Mouse (Mus musculus) hindbrain, embryonic 10.5 days (tissue): ENCODE measurements at regions not wholly inside any gene's neighbourhood (a gene's known extent, or its start where the extent isn't known, plus 50 kb on each side); places are given as distances from the start of the nearest gene placed in this dataset.

ENCODE experiments used
- DNase-seq: peaks from one replicate; pipeline ENCODE4 v3.0.0-alpha.2; 2017; ENCODE audit warnings: low spot score
- H3K27ac ChIP-seq: fragments of 300-500 bp; sonication (generic); 2 replicates; pipeline ENCODE4 v1.5.1; 2016; ENCODE audit warnings: mild to moderate bottlenecking, moderate library complexity
- H3K27me3 ChIP-seq: fragments of 300-500 bp; sonication (generic); 2 replicates; pipeline ENCODE4 v1.6.1; 2016; ENCODE audit warnings: mild to moderate bottlenecking; ENCODE audit not compliant: poor library complexity, insufficient read depth, severe bottlenecking
- H3K36me3 ChIP-seq: fragments of 300-500 bp; sonication (generic); 2 replicates; pipeline ENCODE4 v1.6.1; 2016; ENCODE audit warnings: mild to moderate bottlenecking, moderate library complexity
- H3K4me1 ChIP-seq: fragments of 300-500 bp; sonication (generic); replicated peaks from 2 replicates; pipeline ENCODE4 v1.6.1; 2016; ENCODE audit warnings: mild to moderate bottlenecking
- H3K4me3 ChIP-seq: fragments of 300-500 bp; sonication (generic); 2 replicates; pipeline ENCODE4 v1.5.1; 2016; ENCODE audit warnings: mild to moderate bottlenecking, moderate library complexity
- H3K9me3 ChIP-seq: fragments of 300-500 bp; sonication (generic); 2 replicates; pipeline ENCODE4 v1.6.1; 2016; ENCODE audit warnings: mild to moderate bottlenecking, moderate library complexity
- whole genome bisulfite sequencing: fragments of 180-500 bp; shearing (Covaris S2); methylation state at CpG from one replicate; pipeline ENCODE4 v1.1.7; 2016; 5-methylcytosine and 5-hydroxymethylcytosine counted together

DNA sequence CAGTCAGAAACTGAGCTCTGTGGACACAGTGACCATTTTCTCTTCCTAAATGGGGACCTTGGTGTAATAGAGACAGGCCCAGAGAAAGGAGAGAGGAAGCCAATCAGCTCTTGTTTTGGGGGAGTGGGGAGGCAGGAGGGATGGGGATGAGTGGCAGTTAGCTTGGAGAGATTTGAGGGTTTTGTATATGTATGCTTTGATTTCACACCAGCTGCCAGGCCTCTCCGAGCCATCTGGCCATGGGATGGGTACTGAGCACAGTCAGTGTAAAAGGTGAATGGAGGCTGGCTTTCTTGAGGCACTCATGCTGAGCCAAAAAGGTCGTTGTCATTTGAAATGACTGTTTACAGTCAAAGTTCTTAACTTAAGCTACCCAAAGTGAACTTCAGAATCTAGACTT lies 295.2 kb upstream of the Gadl1 start:
- Histone ChIP-seq H3K4me3 (no peak overlapping the region), H3K4me1 (peaks cover 11% of the 10 kb centered on the region), H3K27me3 (no peaks in the 10 kb centered on the region), H3K9me3 (no peaks in the 10 kb centered on the region), H3K36me3 (no peaks in the 10 kb centered on the region), H3K27ac (peak overlapping the region; percentile 18; the same call in 1 of the 2 replicates)
- 81% methylated on average over 2 of the region's 2 CpGs for WGBS
- DNase-seq = no peak

DNA sequence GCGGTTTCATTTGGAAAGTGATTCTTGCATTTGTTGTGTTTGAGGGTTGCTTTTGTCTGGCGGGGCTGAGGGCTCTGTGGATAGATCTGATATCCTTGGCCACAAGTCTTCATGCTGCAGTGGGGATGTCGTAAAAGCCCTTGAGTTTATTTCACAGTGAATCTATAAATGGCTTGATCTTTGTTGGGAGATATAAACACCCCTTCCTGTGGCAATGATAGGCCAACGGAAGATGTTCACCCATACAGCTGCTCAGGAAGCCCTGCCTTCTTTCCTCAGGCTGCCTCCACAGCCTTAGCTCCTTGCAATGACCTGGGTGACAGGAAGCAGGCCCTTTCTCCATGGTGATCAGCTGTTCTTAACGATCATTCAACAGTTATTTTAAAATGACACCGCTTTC lies 291.3 kb upstream of the Gadl1 start:
- H3K4me1 ChIP-seq = peaks cover 11% of the 10 kb centered on the region
- DNase-seq = no peak
- H3K9me3 ChIP-seq = no peaks in the 10 kb centered on the region
- 86% methylated on average over 6 of the region's 6 CpGs for WGBS
- H3K27ac ChIP-seq = peak overlapping the region; percentile 45; the same call in 1 of the 2 replicates
- no peaks in the 10 kb centered on the region for H3K27me3 ChIP-seq
- no peak overlapping the region for H3K4me3 ChIP-seq
- H3K36me3 ChIP-seq = no peaks in the 10 kb centered on the region

DNA sequence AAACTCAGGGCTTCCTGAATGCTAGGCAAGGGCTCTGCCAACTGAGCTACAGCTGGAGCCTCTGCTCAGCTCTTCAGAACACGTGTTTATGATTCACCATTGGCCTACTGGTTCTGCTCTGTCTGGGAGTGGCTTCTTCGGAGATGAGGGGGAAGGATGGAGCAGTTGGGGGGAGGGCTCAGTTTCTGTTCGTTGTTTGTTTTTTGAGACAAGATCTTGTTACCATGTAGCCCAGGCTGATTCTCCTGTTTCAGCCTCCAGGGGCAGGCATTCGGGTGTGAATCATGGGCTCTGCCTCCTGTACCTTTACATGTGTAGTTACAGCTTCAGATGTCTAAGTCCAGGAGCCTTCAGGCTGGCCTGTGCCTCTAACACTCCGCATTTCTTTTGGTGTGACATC lies 285.3 kb upstream of the Gadl1 start:
- no peak overlapping the region for H3K4me3 ChIP-seq
- WGBS = 65% methylated on average over 5 of the region's 5 CpGs
- H3K4me1 ChIP-seq = peaks cover 8% of the 10 kb centered on the region; the same call in 1 of the 2 replicates
- H3K9me3 ChIP-seq = no peaks in the 10 kb centered on the region
- no peak overlapping the region for H3K27ac ChIP-seq
- no peaks in the 10 kb centered on the region for H3K27me3 ChIP-seq
- no peaks in the 10 kb centered on the region for H3K36me3 ChIP-seq
- peak; percentile 13 for DNase-seq

DNA sequence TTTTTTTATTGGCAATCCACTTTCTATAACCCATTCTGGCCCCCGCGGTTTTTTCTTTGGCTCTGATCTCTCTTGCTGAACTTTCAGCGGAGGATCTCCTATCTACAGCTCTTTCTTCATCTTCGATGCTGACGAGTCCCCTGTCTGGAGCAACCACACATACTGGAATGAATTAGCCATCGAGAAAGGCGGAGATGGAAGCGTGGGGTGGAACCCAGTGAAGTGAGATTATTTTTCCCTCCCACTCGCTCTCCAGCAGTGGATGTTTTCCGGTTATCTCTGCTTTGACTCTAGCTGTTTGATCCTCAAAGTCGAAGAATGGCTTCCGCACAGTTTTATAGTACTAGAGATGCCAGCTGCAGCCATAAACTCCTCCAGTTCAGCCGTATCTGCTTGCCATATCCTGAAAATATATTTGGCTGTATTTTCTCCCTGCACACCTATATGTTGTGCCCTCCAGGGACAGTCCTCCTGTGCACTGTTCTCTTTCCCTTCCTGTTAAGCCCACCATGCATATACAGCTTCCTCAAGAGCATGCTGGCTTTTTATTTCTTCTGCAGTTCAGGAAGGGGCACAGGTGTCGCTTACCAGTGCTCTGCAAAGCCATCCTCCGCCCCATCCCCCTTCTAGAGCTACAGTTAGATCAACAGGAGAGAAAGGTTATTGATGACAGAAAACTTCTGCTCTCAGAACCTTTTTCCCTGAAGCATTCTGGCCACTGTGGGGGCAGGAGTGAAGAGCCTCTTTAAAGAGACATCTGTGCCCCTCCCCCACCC lies 284.3 kb upstream of the Gadl1 start:
- Histone ChIP-seq H3K27ac (no peak overlapping the region; the same call in 1 of the 2 replicates), H3K27me3 (no peaks in the 10 kb centered on the region), H3K4me1 (peaks cover 8% of the 10 kb centered on the region; the same call in 1 of the 2 replicates), H3K36me3 (no peaks in the 10 kb centered on the region), H3K9me3 (no peaks in the 10 kb centered on the region), H3K4me3 (no peak overlapping the region)
- WGBS = 83% methylated on average over 15 of the region's 15 CpGs
- DNase-seq = no peak

DNA sequence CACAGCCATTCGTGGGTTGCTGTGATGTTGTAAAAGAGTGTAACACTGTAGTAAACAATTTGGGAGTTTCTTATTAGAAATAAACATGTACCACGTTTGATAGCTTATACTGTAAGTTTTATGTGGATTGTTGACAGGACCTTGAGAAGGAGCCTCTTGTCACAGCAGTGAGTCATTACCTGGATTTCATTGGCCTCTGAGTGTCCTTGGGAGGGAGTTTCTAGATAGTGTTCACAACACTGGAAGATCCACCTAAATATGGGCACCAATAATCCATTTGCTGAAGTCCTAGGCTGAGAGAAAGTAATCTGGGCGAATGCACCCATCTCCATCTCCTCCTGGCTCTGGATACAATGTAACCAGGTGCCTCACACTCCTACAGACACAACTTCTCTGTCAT lies 281.7 kb upstream of the Gadl1 start:
- no peak overlapping the region for H3K27ac ChIP-seq
- DNase-seq = no peak
- H3K4me1 ChIP-seq = peaks cover 8% of the 10 kb centered on the region; the same call in 1 of the 2 replicates
- H3K27me3 ChIP-seq = no peaks in the 10 kb centered on the region
- no peak overlapping the region for H3K4me3 ChIP-seq
- no peaks in the 10 kb centered on the region for H3K36me3 ChIP-seq
- 80% methylated on average over 3 of the region's 3 CpGs for WGBS
- no peaks in the 10 kb centered on the region for H3K9me3 ChIP-seq

DNA sequence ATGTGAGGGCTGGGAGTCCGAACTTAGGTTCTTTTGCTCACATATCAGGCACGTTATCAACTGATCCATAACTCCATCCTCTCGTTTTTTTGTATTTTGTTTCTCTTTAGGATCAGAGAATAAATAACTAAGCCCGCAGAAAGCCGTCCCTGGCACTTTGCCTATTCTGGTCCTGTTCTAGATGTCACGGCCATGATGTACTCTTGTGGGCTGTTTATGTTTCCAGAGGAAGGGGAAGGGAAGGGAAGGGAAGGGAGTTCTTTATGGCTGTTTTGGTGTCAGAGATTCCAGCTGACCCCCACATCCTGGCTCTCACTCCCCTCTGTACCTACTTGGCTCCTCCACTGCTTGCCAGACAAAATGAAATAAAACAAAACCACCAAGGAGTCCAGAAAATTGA lies 272.1 kb upstream of the Gadl1 start:
- H3K9me3 ChIP-seq = no peaks in the 10 kb centered on the region
- no peak overlapping the region for H3K4me3 ChIP-seq
- no peaks in the 10 kb centered on the region for H3K27me3 ChIP-seq
- no peak overlapping the region for H3K27ac ChIP-seq
- DNase-seq = no peak
- no peaks in the 10 kb centered on the region for H3K36me3 ChIP-seq
- peaks cover under 1% of the 10 kb centered on the region; the same call in 1 of the 2 replicates for H3K4me1 ChIP-seq
- WGBS = 86% methylated on average over 6 of the region's 6 CpGs

DNA sequence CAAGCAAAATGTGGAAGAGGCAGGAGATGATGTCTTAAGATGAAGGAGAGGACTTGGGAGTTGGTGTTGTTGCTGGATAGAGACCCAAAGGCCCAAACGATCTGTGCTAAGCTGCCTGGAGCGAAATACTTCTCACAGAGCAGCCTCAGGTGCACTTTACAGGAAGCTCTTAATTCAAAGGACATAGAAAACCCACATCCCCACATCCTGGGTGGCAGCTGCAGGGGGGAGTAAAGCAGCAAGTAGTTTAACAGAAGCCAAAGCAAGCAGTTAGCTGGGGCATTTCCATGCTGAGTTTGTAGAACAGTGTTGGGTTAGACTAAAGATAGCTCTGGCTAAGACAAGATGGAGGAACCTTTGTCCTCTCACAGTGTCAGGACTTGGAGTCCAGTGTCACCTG lies 268.5 kb upstream of the Gadl1 start:
- 85% methylated on average over 2 of the region's 2 CpGs for WGBS
- Histone ChIP-seq H3K4me1 (0 out of 2 replicates have a peak, but pooled peaks cover 2% of the 10 kb centered on the region), H3K9me3 (no peaks in the 10 kb centered on the region), H3K36me3 (no peaks in the 10 kb centered on the region), H3K4me3 (no peak overlapping the region), H3K27ac (no peak overlapping the region), H3K27me3 (no peaks in the 10 kb centered on the region)
- DNase-seq = no peak

DNA sequence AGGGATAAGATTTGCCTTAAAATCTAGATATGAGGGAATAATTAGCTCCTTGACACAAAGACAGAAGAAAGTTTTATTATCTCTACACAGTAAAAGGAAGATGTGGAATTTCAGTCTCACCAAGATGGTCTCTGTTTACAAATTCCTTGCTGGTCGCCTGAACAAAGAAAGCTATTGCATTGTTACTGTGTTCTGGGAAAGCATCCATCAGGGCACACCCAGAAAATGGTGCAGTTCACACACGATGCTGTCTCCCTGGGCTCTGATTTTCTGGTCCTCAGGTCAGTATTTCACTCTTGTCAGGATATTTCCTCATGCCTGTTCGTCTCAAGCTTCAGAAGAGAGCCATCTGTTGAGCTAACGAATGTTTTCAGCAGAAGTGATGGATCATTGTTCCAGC lies 267.2 kb upstream of the Gadl1 start:
- WGBS = 57% methylated on average over 4 of the region's 4 CpGs
- no peaks in the 10 kb centered on the region for H3K9me3 ChIP-seq
- H3K27me3 ChIP-seq = no peaks in the 10 kb centered on the region
- no peak overlapping the region for H3K4me3 ChIP-seq
- no peak overlapping the region for H3K27ac ChIP-seq
- H3K36me3 ChIP-seq = no peaks in the 10 kb centered on the region
- DNase-seq = no peak
- peaks cover 13% of the 10 kb centered on the region; the same call in 1 of the 2 replicates for H3K4me1 ChIP-seq

DNA sequence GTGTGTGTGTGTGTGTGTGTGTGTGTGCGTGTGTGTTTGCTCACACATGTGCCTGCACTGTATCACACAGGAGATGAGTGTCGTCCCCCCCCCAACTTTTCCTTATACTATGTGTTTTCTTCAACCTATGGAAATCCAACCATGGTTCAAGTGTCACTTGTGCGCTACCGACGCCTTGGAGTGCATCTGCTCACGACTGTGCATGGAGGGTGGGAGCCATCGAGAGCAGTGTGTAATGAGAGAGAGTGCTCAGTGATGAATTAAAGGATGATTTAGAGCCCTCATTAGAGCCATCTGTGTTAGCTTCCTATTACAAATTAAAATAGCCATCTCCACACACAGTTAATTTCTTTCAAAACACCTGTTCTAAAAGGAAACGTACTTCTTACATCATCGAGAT lies 264.3 kb upstream of the Gadl1 start:
- no peak overlapping the region for H3K4me3 ChIP-seq
- WGBS = 92% methylated on average over 9 of the region's 9 CpGs
- peaks cover 18% of the 10 kb centered on the region; the same call in 1 of the 2 replicates for H3K4me1 ChIP-seq
- H3K9me3 ChIP-seq = no peaks in the 10 kb centered on the region
- no peaks in the 10 kb centered on the region for H3K36me3 ChIP-seq
- H3K27ac ChIP-seq = no peak overlapping the region
- H3K27me3 ChIP-seq = no peaks in the 10 kb centered on the region
- DNase-seq = no peak

DNA sequence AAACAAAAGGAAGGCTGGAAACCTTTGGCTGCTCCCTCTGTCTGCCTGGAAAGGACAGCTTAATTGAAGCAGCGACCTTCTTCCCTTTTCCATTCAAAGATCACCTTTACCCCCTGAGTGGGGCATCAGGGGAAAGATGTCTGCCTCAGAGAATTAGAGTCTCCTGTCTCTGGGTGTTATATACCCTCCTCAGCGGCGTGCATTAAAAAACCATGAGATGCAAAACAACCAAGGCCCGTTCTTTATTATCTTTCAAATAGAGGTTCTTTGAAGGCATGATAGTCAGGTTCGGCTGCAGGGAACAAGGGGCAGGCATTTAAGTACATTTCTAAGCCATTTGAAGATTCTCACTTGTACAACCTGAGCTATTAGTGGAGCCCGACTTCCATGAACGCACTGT lies 263.0 kb upstream of the Gadl1 start:
- Histone ChIP-seq H3K4me1 (peaks cover 18% of the 10 kb centered on the region; the same call in 1 of the 2 replicates), H3K4me3 (no peak overlapping the region), H3K36me3 (no peaks in the 10 kb centered on the region), H3K27me3 (no peaks in the 10 kb centered on the region), H3K9me3 (no peaks in the 10 kb centered on the region), H3K27ac (no peak overlapping the region)
- no peak for DNase-seq
- 48% methylated on average over 7 of the region's 7 CpGs for WGBS

DNA sequence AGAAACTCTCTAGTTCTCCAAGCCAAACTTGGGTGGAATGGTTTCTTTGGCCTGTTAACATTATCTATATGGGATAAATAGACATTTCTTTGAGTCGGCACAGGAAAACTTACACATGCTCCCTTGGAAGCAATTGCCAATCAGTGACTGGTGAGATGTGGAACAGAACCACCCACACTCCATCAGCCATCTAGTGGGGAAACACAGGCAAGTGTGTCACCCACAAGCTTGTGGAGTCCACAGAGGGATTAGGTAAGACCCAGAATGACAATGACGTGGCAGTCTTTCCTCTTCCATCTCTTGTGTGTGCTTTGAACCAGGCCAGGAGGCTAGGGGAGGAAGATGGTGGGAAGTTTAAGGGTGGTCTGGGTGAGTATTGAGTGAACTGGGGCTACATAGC lies 257.5 kb upstream of the Gadl1 start:
- 91% methylated on average over 2 of the region's 2 CpGs for WGBS
- DNase-seq = no peak
- H3K4me1 ChIP-seq = peaks cover 7% of the 10 kb centered on the region; the same call in 1 of the 2 replicates

DNA sequence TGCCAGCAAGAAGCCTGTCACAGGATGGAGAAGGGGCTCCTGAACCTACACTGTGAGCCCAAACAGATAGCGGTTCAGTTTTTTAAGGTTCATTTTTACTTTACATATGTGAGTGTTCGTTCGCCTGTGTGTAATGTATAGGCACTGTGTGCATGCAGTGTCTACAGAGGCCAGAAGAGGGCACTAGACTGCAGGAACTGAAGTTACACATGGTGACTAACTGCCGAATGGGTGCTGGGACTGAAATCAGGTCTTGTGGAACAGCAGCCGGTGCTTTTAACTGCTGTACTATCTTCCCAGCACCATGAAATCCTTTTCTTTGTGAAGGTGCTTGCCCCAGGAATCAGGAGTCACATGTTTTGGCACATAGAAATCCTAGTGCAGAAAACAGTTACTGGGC lies 256.1 kb upstream of the Gadl1 start:
- WGBS = 97% methylated on average over 5 of the region's 5 CpGs
- no peak overlapping the region for H3K4me3 ChIP-seq
- H3K9me3 ChIP-seq = peaks cover 7% of the 10 kb centered on the region; the same call in 1 of the 2 replicates
- H3K36me3 ChIP-seq = no peaks in the 10 kb centered on the region
- H3K27ac ChIP-seq = no peak overlapping the region
- no peaks in the 10 kb centered on the region for H3K27me3 ChIP-seq
- DNase-seq = no peak
- H3K4me1 ChIP-seq = 0 out of 2 replicates have a peak, but pooled peaks cover 3% of the 10 kb centered on the region

More for the DNA sequence above, 257.5 kb upstream of the Gadl1 start:
- Histone ChIP-seq H3K27me3 (no peaks in the 10 kb centered on the region), H3K4me3 (no peak overlapping the region), H3K27ac (no peak overlapping the region), H3K9me3 (peaks cover 7% of the 10 kb centered on the region; the same call in 1 of the 2 replicates), H3K36me3 (no peaks in the 10 kb centered on the region)

DNA sequence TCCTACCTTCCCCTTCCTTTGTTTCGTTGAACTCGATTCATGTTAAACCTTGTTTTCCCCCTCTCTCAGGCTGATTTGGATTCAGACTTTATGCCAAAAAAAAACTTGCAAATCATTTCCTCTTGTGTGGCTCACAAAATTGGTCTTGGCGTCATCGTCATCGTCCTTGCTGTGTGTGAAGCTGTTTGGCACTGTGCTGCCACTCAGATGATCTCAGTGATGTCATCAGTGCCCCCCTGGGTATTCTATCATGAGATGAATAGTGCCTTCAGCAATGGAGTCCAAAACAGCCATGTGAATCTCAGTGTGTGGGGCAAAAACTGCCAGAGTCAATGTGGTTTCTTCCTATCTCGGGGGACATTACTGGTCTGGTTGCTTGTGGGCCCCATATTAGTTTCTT lies 254.3 kb upstream of the Gadl1 start:
- Histone ChIP-seq H3K36me3 (no peaks in the 10 kb centered on the region), H3K4me1 (0 out of 2 replicates have a peak, but pooled peaks cover 3% of the 10 kb centered on the region), H3K9me3 (peaks cover 11% of the 10 kb centered on the region; the same call in 1 of the 2 replicates), H3K4me3 (no peak overlapping the region), H3K27me3 (no peaks in the 10 kb centered on the region), H3K27ac (no peak overlapping the region)
- no peak for DNase-seq
- 94% methylated on average over 6 of the region's 6 CpGs for WGBS
